In genomic region chr16:8951156-8951899, GRCm38 (mm10) we compare ENCODE assay signal across 16 mouse cellular contexts.
"Had no signal": no experiment of that assay in that cellular context is flagged by ENCODE, and none has a peak within 500 bp of the region (broad histone marks: within the 10 kb centered on the region; RNA-seq: fewer than 3 reads in every experiment).

No protein-coding gene starts in this region.

- H3K9ac ChIP-seq: kidney, embryonic 15.5 days; limb, embryonic 13.5 days; liver, embryonic 12.5 days; liver, embryonic 15.5 days; lung, embryonic 15.5 days had no signal

- H3K27me3 ChIP-seq: kidney, embryonic 15.5 days; limb, embryonic 13.5 days; liver, embryonic 12.5 days; liver, embryonic 15.5 days; lung, embryonic 15.5 days had no signal

- H3K36me3 ChIP-seq: kidney, embryonic 15.5 days; limb, embryonic 10.5 days; limb, embryonic 13.5 days; liver, embryonic 12.5 days; liver, embryonic 15.5 days; lung, embryonic 15.5 days had no signal

- H3K27ac ChIP-seq: kidney, embryonic 15.5 days; limb, embryonic 10.5 days; limb, embryonic 13.5 days; liver, embryonic 12.5 days; liver, embryonic 15.5 days; lung, embryonic 15.5 days had no signal

- H3K4me1 ChIP-seq: kidney, embryonic 15.5 days; limb, embryonic 10.5 days; liver, embryonic 12.5 days; liver, embryonic 15.5 days; lung, embryonic 15.5 days had no signal

- H3K4me3 ChIP-seq: kidney, embryonic 15.5 days; limb, embryonic 10.5 days; limb, embryonic 13.5 days; liver, embryonic 12.5 days; liver, embryonic 15.5 days; lung, embryonic 15.5 days had no signal

- DNase-seq: kidney, postnatal 10 days; kidney, postnatal 36 days; liver; lung, adult 18-20 months; lung, postnatal 10 days; lung, postnatal 4 days; midbrain, embryonic 14.5 days; thymus, adult 18-20 months; thymus, postnatal 36 days had no signal

- ATAC-seq: liver, embryonic 12.5 days had no signal

- H3K9me3 ChIP-seq: kidney, embryonic 15.5 days; limb, embryonic 10.5 days; limb, embryonic 13.5 days; liver, embryonic 12.5 days; liver, embryonic 15.5 days; lung, embryonic 15.5 days had no signal

- H3K4me2 ChIP-seq: kidney, embryonic 15.5 days; limb, embryonic 13.5 days; liver, embryonic 12.5 days; liver, embryonic 15.5 days; lung, embryonic 15.5 days; midbrain, embryonic 11.5 days had no signal
